Mouse (Mus musculus) left cerebral cortex, postnatal 4 days (tissue): ENCODE measurements around the gene Map3k4. TPM values are rescaled to one million over a fixed set of nuclear protein-coding genes. Genes with fewer than 3 reads are reported as not detected.
A peak's percentile ranks its signal among the peaks of the same experiment; 100 is the strongest.

ENCODE experiments used
- DNase-seq: peaks from one replicate; pipeline ENCODE4 v3.0.0-alpha.2; 2022
- intact Hi-C: fragments of 180-260 bp; cut with DNase I; formaldehyde crosslinking; loops from one replicate; pipeline ENCODE4 v1.15.1; 2025
- total RNA-seq, 2 experiments: library from RNA; stranded (reverse); gene quantifications; 2 replicates each; pipeline ENCODE4 v1.2.3; 2021

Gene Map3k4
- total RNA-seq, 2 experiments from 2014 or later, result 43.0 to 44.1 TPM

DNA sequence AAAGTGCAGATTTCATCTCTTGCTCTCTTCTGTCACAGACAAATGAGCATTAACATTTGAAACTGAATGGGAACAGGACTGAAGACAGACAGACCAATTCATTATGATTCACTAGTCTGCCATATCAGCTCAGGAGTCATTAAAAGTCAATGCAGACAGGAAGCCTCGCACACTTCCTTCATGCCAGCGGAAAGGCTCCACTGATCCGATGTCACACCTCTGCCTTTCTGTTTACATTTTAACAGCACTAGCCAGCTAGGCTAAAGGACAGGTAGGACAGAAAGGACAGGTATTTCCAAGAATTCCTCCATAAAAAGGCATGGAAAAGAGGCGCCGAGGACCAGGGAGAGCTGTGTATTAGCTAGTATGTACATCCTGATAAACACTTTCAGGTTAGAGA, 45.6 kb downstream of the Map3k4 start:
- no peak for DNase-seq
- intact Hi-C loops, result no loop called here

DNA sequence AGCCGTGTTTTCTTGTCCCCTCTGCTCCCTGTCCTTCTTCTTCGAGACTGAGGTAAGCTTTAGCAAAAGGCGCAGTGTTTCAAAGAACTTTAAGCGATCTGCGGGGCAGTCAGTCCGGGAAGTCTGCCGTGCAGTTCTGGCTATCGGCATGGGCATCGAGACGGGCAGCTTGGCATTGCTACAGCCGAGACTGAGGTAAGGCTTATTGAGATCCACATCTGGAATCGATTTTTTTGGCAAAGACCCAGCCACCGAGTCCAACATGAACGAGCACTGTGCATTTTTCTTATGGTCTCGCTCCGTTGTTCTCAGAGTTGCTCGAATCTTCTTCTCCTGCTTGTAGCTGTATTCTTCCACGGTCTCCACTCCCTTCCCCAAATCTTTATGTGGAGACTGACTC, 46.8 kb downstream of the Map3k4 start:
- intact Hi-C loops, result no loop called here

GRCm38 (mm10) chr17:12268538-12268937, 50.1 kb downstream of the Map3k4 start:
- intact Hi-C loops, result loop anchor here (10.0 kb wide), 1 partner anchor 96 kb away; no protein-coding TSS in a partner anchor
- no peak for DNase-seq

More for the DNA sequence above, 46.8 kb downstream of the Map3k4 start:
- no peak for DNase-seq

DNA sequence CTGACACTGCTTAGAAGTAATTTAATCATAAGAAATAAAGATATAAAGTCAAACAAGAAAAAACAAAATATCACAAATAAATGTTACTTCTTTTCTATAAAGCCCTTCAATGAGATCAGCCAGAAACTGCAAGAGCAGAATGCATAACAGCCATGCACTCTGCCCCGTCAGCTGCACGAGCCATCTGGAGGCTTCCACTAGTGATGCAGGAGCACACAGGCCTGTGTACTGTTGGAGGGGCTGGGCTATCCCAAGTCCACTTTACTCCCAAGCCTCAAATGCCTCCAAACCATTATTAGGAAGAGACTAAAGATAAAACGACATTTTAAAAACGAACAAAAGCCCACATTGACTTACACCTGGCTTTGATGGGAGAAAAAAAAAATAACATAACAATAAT, 50.5 kb downstream of the Map3k4 start:
- intact Hi-C loops, result loop anchor here (10.0 kb wide), 1 partner anchor 97 kb away; no protein-coding TSS in a partner anchor
- peak; percentile 33 for DNase-seq

DNA sequence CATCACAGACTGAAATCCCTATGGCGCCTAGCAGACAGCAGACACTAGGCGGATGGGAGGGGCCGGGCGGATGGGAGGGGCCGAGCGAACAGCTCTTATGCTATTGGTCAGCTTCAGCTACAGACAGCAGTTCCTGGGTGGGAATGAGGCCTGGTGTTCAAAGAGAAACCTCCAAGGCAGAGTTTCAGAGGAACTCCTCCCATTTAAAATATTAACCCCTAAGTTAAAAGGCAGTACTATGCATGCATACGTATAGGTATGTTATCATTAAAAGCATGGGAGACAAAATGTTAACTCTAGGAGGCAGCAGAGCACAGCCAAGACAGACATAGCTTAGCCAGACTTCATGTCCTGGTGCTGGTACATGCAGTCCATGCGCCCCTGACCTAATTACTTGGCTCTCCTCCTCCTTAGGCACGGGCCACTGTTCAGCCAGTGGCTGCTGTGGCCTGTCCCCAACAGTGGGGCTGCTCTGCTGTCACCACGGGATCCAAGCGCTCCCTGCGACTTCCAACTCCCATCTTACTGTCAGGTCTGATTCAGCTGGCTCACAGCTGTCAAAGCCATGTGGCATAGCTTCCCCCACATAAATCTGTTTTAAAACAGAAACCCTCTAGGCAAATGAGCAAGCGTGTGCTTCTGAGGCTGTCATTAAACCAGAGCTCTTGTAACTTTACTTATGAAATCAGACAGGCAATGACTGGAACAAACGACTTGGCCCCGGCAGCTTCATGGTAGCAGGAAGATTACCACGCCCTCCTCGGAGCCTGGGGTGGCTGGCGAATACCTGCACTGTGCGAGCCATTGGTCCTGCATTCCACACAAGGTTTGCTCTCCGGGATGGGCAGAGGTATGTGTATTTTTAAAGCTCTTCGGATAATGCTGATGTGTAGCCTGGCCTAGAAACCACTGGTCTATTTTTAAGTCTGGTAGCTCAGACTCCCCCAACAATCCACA, 52.3 kb downstream of the Map3k4 start:
- intact Hi-C loops, result loop anchor here (10.0 kb wide), 1 partner anchor 99 kb away; no protein-coding TSS in a partner anchor
- DNase-seq, result peak; percentile 54

DNA sequence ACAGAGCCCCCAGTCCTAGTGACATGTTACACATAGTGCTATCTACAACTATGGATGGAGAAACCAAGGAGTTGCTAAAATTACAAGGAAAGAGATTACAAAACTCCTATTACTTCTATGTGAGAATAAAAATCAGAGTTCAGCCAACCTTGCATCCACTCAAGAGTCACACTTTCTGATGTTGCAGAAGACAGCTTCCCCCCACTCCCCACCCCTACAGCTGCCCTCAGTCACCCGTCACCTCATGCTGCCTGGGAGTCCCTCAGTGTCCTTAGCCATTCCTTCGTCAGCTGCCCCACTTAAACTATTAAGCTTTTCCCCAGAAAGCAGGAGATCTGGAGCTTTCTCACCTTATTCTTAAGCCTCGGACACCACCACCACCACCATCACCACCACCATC, 54.3 kb downstream of the Map3k4 start:
- no peak for DNase-seq
- intact Hi-C loops, result loop anchor here (10.0 kb wide), 1 partner anchor 101 kb away; no protein-coding TSS in a partner anchor

DNA sequence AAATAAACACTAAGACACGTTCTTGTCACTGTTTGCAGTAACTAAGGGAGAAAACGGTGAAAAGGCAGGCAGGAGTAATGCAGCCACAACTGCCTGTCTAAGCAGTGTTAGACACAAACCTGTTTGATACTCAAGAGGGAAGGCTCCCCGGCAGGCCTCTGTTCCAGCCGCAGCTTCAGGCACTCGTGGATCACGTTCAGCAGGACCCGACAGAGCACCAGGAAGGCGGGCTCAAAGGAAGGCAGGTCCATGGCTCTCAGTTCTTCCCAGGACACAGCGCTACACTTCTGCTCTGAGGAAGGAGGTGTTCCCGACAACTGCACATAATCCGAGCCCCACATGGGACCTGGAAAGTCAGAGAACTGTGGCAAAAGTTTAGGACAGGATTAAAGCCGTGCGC, 54.8 kb downstream of the Map3k4 start:
- intact Hi-C loops, result loop anchor here (10.0 kb wide), 1 partner anchor 101 kb away; no protein-coding TSS in a partner anchor
- DNase-seq, result no peak

DNA sequence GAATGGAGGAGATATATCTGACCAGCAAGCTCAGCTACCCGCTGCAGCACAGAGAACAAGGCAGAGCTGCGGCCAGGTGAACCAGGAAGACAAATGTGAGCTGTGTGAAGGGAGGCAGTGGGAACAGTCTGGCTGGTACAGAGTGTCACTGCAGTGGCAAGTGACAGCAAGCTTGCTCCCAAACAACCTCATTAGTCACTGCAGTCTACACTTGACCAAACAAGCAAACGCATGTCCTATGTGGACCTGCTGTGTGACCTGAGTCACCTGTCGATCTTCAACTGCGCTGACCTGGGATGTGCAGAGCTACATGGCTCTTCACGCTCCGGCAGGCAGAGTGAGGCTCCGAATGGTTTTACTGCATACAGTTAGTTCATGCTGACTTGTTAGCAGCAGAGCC, 55.7 kb downstream of the Map3k4 start:
- intact Hi-C loops, result loop anchor here (10.0 kb wide), 1 partner anchor 102 kb away; no protein-coding TSS in a partner anchor
- no peak for DNase-seq

- intact Hi-C loops, result loop anchor here (10.0 kb wide), 1 partner anchor 103 kb away; no protein-coding TSS in a partner anchor
- no peak for DNase-seq
Measured at GRCm38 (mm10) chr17:12261887-12262286, 56.7 kb downstream of the Map3k4 start.

GRCm38 (mm10) chr17:12261376-12261775, 57.2 kb downstream of the Map3k4 start:
- DNase-seq, result no peak
- intact Hi-C loops, result loop anchor here (10.0 kb wide), 1 partner anchor 103 kb away; no protein-coding TSS in a partner anchor

DNA sequence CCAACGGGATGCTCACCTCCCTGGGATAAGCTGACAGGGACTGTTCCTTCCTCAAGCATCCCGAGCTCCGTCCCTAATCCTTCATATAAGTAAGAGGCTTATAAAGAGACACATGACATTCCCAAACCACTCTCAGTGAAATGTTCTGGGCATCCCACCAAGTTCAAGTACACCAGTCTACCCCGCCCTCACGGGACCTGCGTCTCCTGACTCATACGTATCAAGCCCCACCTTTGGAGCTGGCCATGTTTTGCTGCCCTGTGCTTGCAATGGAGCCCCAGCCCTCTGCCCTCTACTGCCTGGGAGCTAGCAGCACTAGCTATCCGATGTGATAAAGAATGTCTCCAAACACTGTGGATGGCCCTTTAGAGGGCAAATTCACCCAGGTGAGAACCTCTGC, 58.6 kb downstream of the Map3k4 start:
- DNase-seq, result no peak
- intact Hi-C loops, result loop anchor here (10.0 kb wide), 1 partner anchor 105 kb away; no protein-coding TSS in a partner anchor

DNA sequence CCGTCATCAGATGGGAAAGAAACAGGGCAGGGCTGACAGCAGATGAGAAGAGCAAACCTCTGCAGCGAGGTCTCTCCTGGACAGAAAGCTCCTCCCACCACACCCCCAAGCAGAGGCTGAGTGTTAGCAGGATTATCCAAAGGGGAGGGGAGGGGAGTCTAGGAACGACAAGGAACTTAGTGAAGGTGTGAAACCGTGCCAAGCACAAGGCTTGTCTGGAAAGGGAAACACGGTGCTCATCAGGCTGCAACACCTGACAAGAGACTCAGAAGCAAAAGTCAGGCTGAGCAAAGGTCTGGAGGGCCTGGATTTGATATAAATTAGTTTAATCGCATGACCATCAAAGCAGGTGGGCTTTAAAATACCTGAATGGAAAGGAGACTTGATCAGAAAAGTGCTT, 60.1 kb downstream of the Map3k4 start:
- DNase-seq, result no peak
- intact Hi-C loops, result no loop called here

GRCm38 (mm10) chr17:12256142-12256541, 62.5 kb downstream of the Map3k4 start:
- no peak for DNase-seq
- intact Hi-C loops, result no loop called here

DNA sequence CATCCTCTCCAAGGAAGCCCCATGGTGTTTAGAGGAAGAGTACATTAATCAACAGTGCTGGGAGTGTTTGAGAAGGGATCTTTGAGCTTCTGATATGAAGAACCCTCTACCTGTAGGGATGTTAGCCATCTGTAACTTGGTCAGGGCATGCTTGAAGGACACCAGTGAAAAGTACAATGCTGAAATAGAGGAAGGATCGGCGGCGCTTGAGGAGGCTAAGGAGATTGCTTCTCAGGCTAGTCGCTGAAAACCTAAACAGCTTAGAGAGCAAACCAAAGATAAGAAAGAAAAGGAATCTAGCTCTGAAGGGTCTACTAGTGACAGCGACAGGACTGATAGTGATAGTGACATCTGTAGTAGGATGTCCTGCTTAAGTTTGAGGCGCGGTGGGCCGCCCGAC, 68.0 kb downstream of the Map3k4 start:
- intact Hi-C loops, result no loop called here
- no peak for DNase-seq

- no peak for DNase-seq
- intact Hi-C loops, result no loop called here
Measured at GRCm38 (mm10) chr17:12249783-12250504, 68.7 kb downstream of the Map3k4 start.

DNA sequence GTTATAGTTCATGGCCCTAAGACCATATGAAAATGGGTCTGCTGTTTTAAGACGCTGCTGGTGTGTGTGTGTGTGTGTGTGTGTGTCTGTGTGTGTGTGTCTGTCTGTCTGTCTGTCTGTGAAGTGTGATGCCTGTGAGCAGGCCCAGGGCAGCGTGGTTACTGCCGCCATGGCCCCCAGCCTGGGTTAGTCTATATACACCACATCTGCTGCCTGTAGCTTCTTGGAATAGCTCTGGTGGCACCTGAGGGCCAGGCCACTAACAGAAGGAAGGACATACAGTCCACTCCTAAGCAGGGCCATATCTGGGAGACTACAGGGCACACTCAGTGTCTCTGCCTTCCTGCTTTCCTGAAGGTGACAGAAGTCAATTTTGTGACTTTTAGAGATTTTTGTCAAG, 77.9 kb downstream of the Map3k4 start:
- intact Hi-C loops, result no loop called here

GRCm38 (mm10) chr17:12232724-12233123, 85.9 kb downstream of the Map3k4 start:
- intact Hi-C loops, result no loop called here
- no peak for DNase-seq

More for the DNA sequence above, 77.9 kb downstream of the Map3k4 start:
- DNase-seq, result no peak

GRCm38 (mm10) chr17:12231087-12231486, 87.5 kb downstream of the Map3k4 start:
- intact Hi-C loops, result no loop called here
- no peak for DNase-seq

GRCm38 (mm10) chr17:12230167-12230566, 88.4 kb downstream of the Map3k4 start:
- intact Hi-C loops, result no loop called here
- no peak for DNase-seq

DNA sequence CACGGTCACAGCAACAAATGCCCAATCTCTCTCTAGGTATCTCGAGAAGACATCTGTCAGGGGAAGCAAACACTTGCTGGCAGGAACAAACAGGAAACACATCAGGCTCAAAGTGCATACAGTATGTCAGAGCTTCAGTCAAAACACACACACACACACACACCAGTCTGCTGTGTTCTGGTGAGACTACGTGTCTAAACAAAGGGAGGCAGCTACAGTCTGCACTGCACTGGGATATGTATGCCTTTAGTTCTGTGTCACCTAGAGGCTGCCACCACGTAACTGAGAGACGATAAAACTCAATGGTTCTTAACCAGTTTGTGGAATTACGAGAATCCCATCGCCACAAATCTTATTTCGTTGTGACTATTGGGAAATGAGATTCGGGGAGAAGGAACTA, 88.8 kb downstream of the Map3k4 start:
- intact Hi-C loops, result loop anchor here (10.0 kb wide), 1 partner anchor 135 kb away; no protein-coding TSS in a partner anchor
- no peak for DNase-seq

GRCm38 (mm10) chr17:12228471-12228870, 90.1 kb downstream of the Map3k4 start:
- intact Hi-C loops, result loop anchor here (10.0 kb wide), 1 partner anchor 136 kb away; no protein-coding TSS in a partner anchor
- no peak for DNase-seq
